29 mouse cellular contexts compared by ENCODE assay signal in the genomic region with DNA sequence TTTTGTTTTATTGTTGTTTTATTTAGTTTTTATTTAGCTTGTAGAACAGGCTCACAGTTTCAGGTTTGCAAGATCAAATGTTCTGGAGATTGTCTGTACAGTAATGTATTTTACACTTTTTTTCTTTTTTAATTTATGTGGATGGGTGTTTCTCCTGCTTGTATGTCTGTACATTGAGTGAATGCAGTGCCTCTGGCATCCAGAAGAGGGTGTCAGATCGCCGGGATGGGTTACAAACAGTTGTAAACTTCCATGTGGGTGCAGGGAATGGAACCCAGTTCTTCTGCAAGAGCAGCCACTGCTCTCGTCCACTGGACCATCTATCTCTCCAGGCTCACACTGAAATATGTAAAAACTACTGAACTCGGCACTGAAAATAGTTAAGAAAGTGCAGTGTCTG.
A peak's percentile ranks its signal among the peaks of the same experiment; 100 is the strongest.
DNase-seq lines count a peak whose midpoint lies in the region; ATAC-seq and TF ChIP-seq lines count a peak whose summit lies in the region.
"Had no signal": no experiment of that assay in that cellular context is flagged by ENCODE, and none has a peak within 500 bp of the region (broad histone marks: within the 10 kb centered on the region; RNA-seq: fewer than 3 reads in every experiment).

No protein-coding gene starts in this region.

- H3K4me1 ChIP-seq in ES-Bruce4 (ENCODE audit: control insufficient read depth, insufficient read depth, low read length) (no peaks in the 10 kb centered on the region), ES-E14 (ENCODE audit: control insufficient read depth in 2 of 2, insufficient read depth in 2 of 2, low read length in 2 of 2, poor library complexity in 1 of 2) (0 out of 4 replicates have a peak, but pooled peaks cover 0 to 2% of the 10 kb centered on the region in 2 experiments)
- H3K4me1 ChIP-seq in intestine, embryonic 16.5 days (ENCODE audit: control insufficient read depth, insufficient read depth, low read length), result no peaks in the 10 kb centered on the region
- H3K4me1 ChIP-seq: embryonic facial prominence, embryonic 10.5 days; embryonic facial prominence, embryonic 13.5 days; forebrain, embryonic 12.5 days; forebrain, embryonic 15.5 days; hindbrain, embryonic 10.5 days had no signal

- in situ Hi-C loops in ES-E14 (cut with MboI; ENCODE audit: low sequenced_read_pairs in 2 of 2, unreplicated experiment in 2 of 2), result no loop called here

- no peaks in the 10 kb centered on the region for H3K9me3 ChIP-seq in ES-Bruce4 (replicated peaks; ENCODE audit: control insufficient read depth, insufficient read depth, low read length, poor library complexity, severe bottlenecking)
- H3K9me3 ChIP-seq in ES-E14 (ENCODE audit: control insufficient read depth, insufficient read depth, low read depth, low read length), result no peaks in the 10 kb centered on the region
- no peaks in the 10 kb centered on the region for H3K9me3 ChIP-seq in intestine, embryonic 16.5 days (ENCODE audit: control insufficient read depth, low read length)
- H3K9me3 ChIP-seq: embryonic facial prominence, embryonic 10.5 days; embryonic facial prominence, embryonic 13.5 days; forebrain, embryonic 12.5 days; forebrain, embryonic 15.5 days; hindbrain, embryonic 10.5 days; hindbrain, embryonic 13.5 days had no signal

- no peak overlapping the region for H3K9ac ChIP-seq in ES-Bruce4 (ENCODE audit: low read depth, poor library complexity, severe bottlenecking)
- H3K9ac ChIP-seq in ES-E14 (ENCODE audit: insufficient read depth, low read depth, low read length, poor library complexity, severe bottlenecking), result no peak overlapping the region
- H3K9ac ChIP-seq in intestine, embryonic 16.5 days (ENCODE audit: low read depth, low read length), result no peak overlapping the region
- H3K9ac ChIP-seq: embryonic facial prominence, embryonic 13.5 days; forebrain, embryonic 12.5 days; forebrain, embryonic 15.5 days; hindbrain, embryonic 13.5 days had no signal

- H3K4me3 ChIP-seq in layer of hippocampus, adult 2 months, result no peak overlapping the region
- H3K4me3 ChIP-seq in ES-Bruce4 (ENCODE audit: low read depth, low read length) (no peak overlapping the region), ES-E14 (ENCODE audit: insufficient read depth in 1 of 2, low read depth in 1 of 2, low read length in 2 of 2, poor library complexity in 1 of 2, severe bottlenecking in 1 of 2) (no peak overlapping the region)
- no peak overlapping the region for H3K4me3 ChIP-seq in intestine, embryonic 16.5 days (ENCODE audit: low read length)
- H3K4me3 ChIP-seq: embryonic facial prominence, embryonic 10.5 days; embryonic facial prominence, embryonic 13.5 days; erythroblast, embryonic 14.5 days; forebrain, embryonic 12.5 days; forebrain, embryonic 15.5 days; gastrocnemius, adult 2 months; hindbrain, embryonic 10.5 days; hindbrain, embryonic 13.5 days had no signal

- no peak overlapping the region for H3K27ac ChIP-seq in layer of hippocampus, adult 2 months
- H3K27ac ChIP-seq in ES-Bruce4 (ENCODE audit: insufficient read depth, low read length), result no peak overlapping the region
- no peak overlapping the region for H3K27ac ChIP-seq in ES-E14 (ENCODE audit: insufficient read depth, low read depth, low read length, poor library complexity, severe bottlenecking)
- no peak overlapping the region for H3K27ac ChIP-seq in intestine, embryonic 16.5 days (ENCODE audit: low read length)
- H3K27ac ChIP-seq: embryonic facial prominence, embryonic 10.5 days; embryonic facial prominence, embryonic 13.5 days; forebrain, embryonic 12.5 days; forebrain, embryonic 15.5 days; gastrocnemius, adult 2 months; hindbrain, embryonic 10.5 days; hindbrain, embryonic 13.5 days had no signal

- H3K4me2 ChIP-seq in intestine, embryonic 16.5 days (ENCODE audit: low read depth, low read length), result no peak overlapping the region
- H3K4me2 ChIP-seq: embryonic facial prominence, embryonic 13.5 days; forebrain, embryonic 12.5 days; forebrain, embryonic 15.5 days; heart, embryonic 11.5 days; hindbrain, embryonic 13.5 days had no signal

- no peak for ATAC-seq in intestine, embryonic 16.5 days
- ATAC-seq: activated CD4-positive, CD25-positive, alpha-beta regulatory T cell, adult 4 months; CD4-positive, CD25-positive, alpha-beta regulatory T cell, adult 4 months; forebrain, embryonic 15.5 days; hindbrain, embryonic 16.5 days; intestine, postnatal 0 days; Patski had no signal

- no peaks in the 10 kb centered on the region for H3K27me3 ChIP-seq in ES-Bruce4 (ENCODE audit: control insufficient read depth, insufficient read depth, low read length, poor library complexity, severe bottlenecking)
- no peaks in the 10 kb centered on the region for H3K27me3 ChIP-seq in intestine, embryonic 16.5 days (replicated peaks; ENCODE audit: control insufficient read depth, insufficient read depth, low read length)
- H3K27me3 ChIP-seq: embryonic facial prominence, embryonic 13.5 days; forebrain, embryonic 12.5 days; forebrain, embryonic 15.5 days; hindbrain, embryonic 13.5 days had no signal

- H3K36me3 ChIP-seq in ES-Bruce4 (ENCODE audit: control insufficient read depth, insufficient read depth, low read length, poor library complexity, severe bottlenecking), result no peaks in the 10 kb centered on the region
- H3K36me3 ChIP-seq in ES-E14 (ENCODE audit: control insufficient read depth, insufficient read depth, low read length, poor library complexity, severe bottlenecking), result no peaks in the 10 kb centered on the region
- no peaks in the 10 kb centered on the region for H3K36me3 ChIP-seq in intestine, embryonic 16.5 days (ENCODE audit: control insufficient read depth, insufficient read depth, low read length)
- H3K36me3 ChIP-seq: embryonic facial prominence, embryonic 10.5 days; embryonic facial prominence, embryonic 13.5 days; forebrain, embryonic 12.5 days; forebrain, embryonic 15.5 days; hindbrain, embryonic 10.5 days; hindbrain, embryonic 13.5 days had no signal

- TF ChIP-seq EP300 in ES-Bruce4 (IDR thresholded peaks at IDR 0.05; ENCODE audit: insufficient read depth, low read depth, low read length), result no peak

- 61% methylated on average over 4 of the region's 4 CpGs for WGBS in intestine, embryonic 16.5 days

- peak; percentile 51 for TF ChIP-seq CTCF in layer of hippocampus, adult 2 months (conservative IDR thresholded peaks at IDR 0.05)
- peak; percentile 37 for TF ChIP-seq CTCF in ES-Bruce4 (IDR thresholded peaks at IDR 0.05; ENCODE audit: low read depth, low read length)

- DNase-seq in layer of hippocampus, adult 2 months (ENCODE audit: low spot score in 2 of 2), result no peak
- no peak for DNase-seq in layer of hippocampus, postnatal 36 days
- peak; percentile 35 for DNase-seq in ES-E14 (ENCODE audit: low read depth, low spot score)
- peak; percentile 56 for DNase-seq in ZHBTc4 (ENCODE audit: low read depth, low spot score)
- DNase-seq in frontal cortex, postnatal 10 days (ENCODE audit: low spot score in 2 of 2), result no peak
- DNase-seq: adrenal gland, adult 8-10 months; adrenal gland, postnatal 25 days; cerebellum, adult 18-20 months; cerebellum, adult 9-11 months; cerebellum, postnatal 25 days; embryo, embryonic 11 days; gastrocnemius, adult 2 months; gastrocnemius, postnatal 14 days; kidney, adult 2 months had no signal

- TF ChIP-seq POLR2A in ES-Bruce4 (IDR thresholded peaks at IDR 0.05; ENCODE audit: insufficient read depth, low read length), result no peak

TF ChIP-seq in ES-E14, 5 proteins besides CTCF, POLR2A, EP300 and RAD21:
- no peak for TF ChIP-seq ZC3H11A (IDR thresholded peaks at IDR 0.05; ENCODE audit: borderline replicate concordance, low read depth, low read length)
- TF ChIP-seq ZNF384 (IDR thresholded peaks at IDR 0.05; ENCODE audit: low read depth, low read length), result no peak
- no peak for TF ChIP-seq HCFC1 (IDR thresholded peaks at IDR 0.05; ENCODE audit: borderline replicate concordance, insufficient read depth, low read length)
- no peak for TF ChIP-seq MAFK (IDR thresholded peaks at IDR 0.05; ENCODE audit: insufficient read depth, low read depth, low read length)
- no peak for TF ChIP-seq CHD2 (IDR thresholded peaks at IDR 0.05; ENCODE audit: low read depth, low read length)

Comparison
In these comparisons a context has a peak if more than half of its experiments do, and no peak if none do; other contexts are left out.
1. DNase-seq: peak in ES-E14 (single experiment) and ZHBTc4 (single experiment); none in layer of hippocampus, adult 2 months (0 of 2), layer of hippocampus, postnatal 36 days (0 of 2) and frontal cortex, postnatal 10 days (0 of 2).